Comparison of ENCODE assay signal across 16 mouse cellular contexts in genomic region chr7:89177926-89178325, GRCm38 (mm10).
DNase-seq lines count a peak whose midpoint lies in the region; ATAC-seq and TF ChIP-seq lines count a peak whose summit lies in the region.
"Had no signal": no experiment of that assay in that cellular context is flagged by ENCODE, and none has a peak within 500 bp of the region (broad histone marks: within the 10 kb centered on the region; RNA-seq: fewer than 3 reads in every experiment).

No protein-coding gene starts in this region.

- no peaks in the 10 kb centered on the region for H3K4me1 ChIP-seq in neural tube, embryonic 15.5 days

- no peak overlapping the region for H3K4me3 ChIP-seq in layer of hippocampus, adult 2 months
- no peak overlapping the region for H3K4me3 ChIP-seq in neural tube, embryonic 15.5 days (replicated peaks)
- H3K4me3 ChIP-seq: erythroblast, embryonic 14.5 days; heart, embryonic 12.5 days; left cerebral cortex, adult 2 months had no signal

- ATAC-seq in megakaryocyte progenitor cell, adult 5-6 weeks (replicated peaks; ENCODE audit: poor library complexity): peak; percentile 69
- ATAC-seq in neural tube, embryonic 15.5 days (ENCODE audit: low FRiP score): no peak
- ATAC-seq: CD4-positive, CD25-positive, alpha-beta regulatory T cell, adult 4 months had no signal

- no peak overlapping the region for H3K4me2 ChIP-seq in neural tube, embryonic 15.5 days
- H3K4me2 ChIP-seq: heart, embryonic 12.5 days had no signal

- H3K36me3 ChIP-seq in neural tube, embryonic 15.5 days: no peaks in the 10 kb centered on the region
- H3K36me3 ChIP-seq: heart, embryonic 12.5 days had no signal

- no peak overlapping the region for H3K9ac ChIP-seq in neural tube, embryonic 15.5 days (replicated peaks)
- H3K9ac ChIP-seq: heart, embryonic 12.5 days had no signal

- peak overlapping the region; percentile 61 for H3K27ac ChIP-seq in layer of hippocampus, adult 2 months
- no peak overlapping the region for H3K27ac ChIP-seq in neural tube, embryonic 15.5 days (replicated peaks)

- H3K27me3 ChIP-seq in neural tube, embryonic 15.5 days (replicated peaks): no peaks in the 10 kb centered on the region
- H3K27me3 ChIP-seq: heart, embryonic 12.5 days had no signal

- no peaks in the 10 kb centered on the region for H3K9me3 ChIP-seq in neural tube, embryonic 15.5 days (replicated peaks)

- no peak for DNase-seq in layer of hippocampus, adult 2 months (ENCODE audit: low spot score in 2 of 2)
- no peak for DNase-seq in layer of hippocampus, postnatal 10 days (ENCODE audit: low spot score in 2 of 2)
- DNase-seq in B cell, adult 2 months: peak; percentile 42
- DNase-seq in brain, adult 2 months (ENCODE audit: low read depth, low spot score): peak; percentile 17
- no peak for DNase-seq in left cerebral cortex, adult 9 months (ENCODE audit: low spot score in 2 of 2)
- no peak for DNase-seq in urinary bladder, postnatal 14 days (ENCODE audit: low spot score)
- DNase-seq: heart, postnatal 4 days; kidney, postnatal 4 days; lung, adult 18-20 months; thymus, adult 18-20 months had no signal

- no peak for TF ChIP-seq CTCF in layer of hippocampus, adult 2 months (conservative IDR thresholded peaks at IDR 0.05)

Comparison
In these comparisons a context has a peak if more than half of its experiments do, and no peak if none do; other contexts are left out.
1. DNase-seq: peak in B cell, adult 2 months (2 of 2) and brain, adult 2 months (single experiment); none in layer of hippocampus, adult 2 months (0 of 2), layer of hippocampus, postnatal 10 days (0 of 2), left cerebral cortex, adult 9 months (0 of 2) and urinary bladder, postnatal 14 days (single experiment).